Mouse (Mus musculus): Measurements from ENCODE around the gene Themis2.

DNA sequence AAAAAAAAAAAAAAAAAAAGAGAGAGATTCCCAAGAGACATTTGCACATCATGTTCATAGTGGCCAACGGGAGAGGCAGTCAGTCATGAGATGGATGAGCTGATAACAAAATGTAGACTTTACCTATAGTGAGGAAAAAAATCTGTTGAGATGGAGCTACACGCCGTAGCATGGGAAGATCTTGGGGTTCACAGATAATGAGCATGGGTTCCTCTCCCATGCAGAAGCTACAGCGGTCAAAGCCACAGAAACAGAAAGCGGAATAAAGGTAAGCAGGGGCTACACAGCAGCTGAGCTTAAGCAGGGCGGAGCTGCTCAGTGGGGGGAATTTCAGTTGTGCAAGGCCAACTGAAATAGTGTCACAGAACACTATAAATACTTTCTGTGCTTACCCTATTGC is 8.1 kb upstream of the Themis2 start:
- TF ChIP-seq GATA1 (IDR thresholded peaks at IDR 0.05; ENCODE audit: low read length): no peak
- no peak for TF ChIP-seq TAL1 (IDR thresholded peaks at IDR 0.05; ENCODE audit: low read length)

All from erythroblast, embryonic 14.5 days (primary cell).